Mouse (Mus musculus): ENCODE results near the gene Prkrip1.

- no peak for TF ChIP-seq MAFK (IDR thresholded peaks at IDR 0.05; ENCODE audit: insufficient read depth, low read depth, low read length)
- no peak for TF ChIP-seq ZNF384 (IDR thresholded peaks at IDR 0.05; ENCODE audit: low read depth, low read length)
- no peak for TF ChIP-seq HCFC1 (IDR thresholded peaks at IDR 0.05; ENCODE audit: borderline replicate concordance, insufficient read depth, low read length)
- no peak for TF ChIP-seq CHD2 (IDR thresholded peaks at IDR 0.05; ENCODE audit: low read depth, low read length)
Observed at GRCm38 (mm10) chr5:136146936-136147335, 51.8 kb downstream of the Prkrip1 start.
